Mouse (Mus musculus): Measurements from ENCODE around the gene Map2k1.

GRCm38 (mm10) chr9:64274291-64274690 lies 20.9 kb upstream of the Map2k1 start:
- TF ChIP-seq CTCF (IDR thresholded peaks at IDR 0.05; ENCODE audit: insufficient read depth, low read depth, low read length), result no peak
- no peak for TF ChIP-seq POLR2A (IDR thresholded peaks at IDR 0.05; ENCODE audit: insufficient read depth, low read depth, low read length)

Measured in olfactory bulb, adult 2 months (tissue).